Mouse (Mus musculus): ENCODE measurements at regions not wholly inside any gene's neighbourhood (a gene's known extent, or its start where the extent isn't known, plus 50 kb on each side); places are given as distances from the start of the nearest gene placed in this dataset.

DNA sequence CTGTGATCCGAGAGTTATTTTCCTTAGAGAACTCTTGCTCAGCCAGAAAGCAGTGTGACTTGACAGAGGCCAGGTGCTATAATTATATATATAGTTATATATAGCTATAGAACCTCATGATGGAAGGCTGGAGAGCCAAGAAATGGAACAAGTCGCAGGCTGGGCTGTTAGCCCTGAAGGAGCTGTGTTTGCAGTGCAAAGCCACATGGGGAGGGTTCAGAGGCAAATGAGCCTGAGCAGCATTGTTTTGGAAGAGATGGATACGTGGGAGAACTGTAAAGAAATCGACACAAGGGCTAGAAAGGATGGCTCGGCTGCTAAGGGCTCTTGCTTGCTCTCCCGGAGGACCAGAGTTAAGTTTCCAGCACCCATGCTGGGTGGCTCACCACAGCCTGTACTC, 95.3 kb upstream of the Syt13 start:
- peaks cover 14% of the 10 kb centered on the region for H3K4me1 ChIP-seq (replicated peaks)
- no peaks in the 10 kb centered on the region for H3K36me3 ChIP-seq
- no peaks in the 10 kb centered on the region for H3K9me3 ChIP-seq
- 0 out of 2 replicates have a peak, but pooled peaks cover 11% of the 10 kb centered on the region for H3K27me3 ChIP-seq (ENCODE audit: insufficient read depth, poor library complexity, severe bottlenecking)
- no peak overlapping the region for H3K27ac ChIP-seq
- DNase-seq (ENCODE audit: low spot score): no peak
- H3K4me3 ChIP-seq: no peak overlapping the region
- 73% methylated on average over 6 of the region's 6 CpGs for WGBS

DNA sequence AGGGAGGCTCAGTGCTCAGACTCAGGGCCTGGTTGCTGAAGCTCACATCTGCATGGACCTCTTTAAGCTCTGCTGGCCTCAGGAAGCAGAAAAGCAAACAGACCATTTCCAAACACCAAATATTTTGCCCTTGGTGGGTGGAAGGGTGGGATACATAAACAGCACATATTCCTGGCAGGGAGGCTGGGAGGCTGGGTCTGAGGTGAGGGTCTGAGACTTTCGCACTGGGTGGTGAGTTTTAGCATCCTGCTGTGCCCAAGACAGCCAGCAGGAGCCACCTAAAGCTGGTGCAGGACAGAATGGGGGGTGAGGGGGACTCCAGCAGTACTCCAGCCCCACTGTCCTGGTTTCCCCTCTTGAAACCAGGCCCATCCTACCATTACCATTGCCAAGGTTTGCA, 90.6 kb upstream of the Syt13 start:
- Histone ChIP-seq H3K27me3 (ENCODE audit: insufficient read depth, poor library complexity, severe bottlenecking) (0 out of 2 replicates have a peak, but pooled peaks cover 15% of the 10 kb centered on the region), H3K27ac (peak overlapping the region; percentile 13; the same call in 1 of the 2 replicates), H3K4me1 (replicated peaks) (peaks cover 35% of the 10 kb centered on the region), H3K9me3 (no peaks in the 10 kb centered on the region), H3K36me3 (no peaks in the 10 kb centered on the region), H3K4me3 (no peak overlapping the region)
- WGBS: 86% methylated on average over 1 of the region's 1 CpGs
- DNase-seq (ENCODE audit: low spot score): no peak

DNA sequence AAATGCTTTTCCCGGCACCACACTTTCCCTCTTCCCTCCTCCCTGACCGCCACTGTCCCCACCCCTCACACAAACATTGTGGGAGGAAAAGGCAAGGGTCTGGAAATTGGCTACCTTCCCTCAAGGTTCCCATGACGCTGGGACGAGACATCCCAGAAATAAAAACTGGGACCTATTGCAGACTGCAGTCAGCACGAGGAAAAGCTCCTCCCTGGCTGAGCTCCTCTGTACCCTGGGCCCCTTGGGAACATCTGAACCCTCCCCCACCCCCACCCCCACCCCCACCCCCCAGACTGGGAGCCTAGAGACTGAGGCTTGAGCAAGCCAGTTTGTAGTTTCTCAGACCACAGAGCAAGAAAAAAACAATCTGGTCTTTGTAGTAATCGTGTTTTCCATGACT, 89.5 kb upstream of the Syt13 start:
- DNase-seq (ENCODE audit: low spot score): no peak
- no peaks in the 10 kb centered on the region for H3K36me3 ChIP-seq
- 0 out of 2 replicates have a peak, but pooled peaks cover 15% of the 10 kb centered on the region for H3K27me3 ChIP-seq (ENCODE audit: insufficient read depth, poor library complexity, severe bottlenecking)
- H3K4me1 ChIP-seq (replicated peaks): peaks cover 41% of the 10 kb centered on the region
- WGBS: 22% methylated on average over 6 of the region's 6 CpGs
- H3K27ac ChIP-seq: peak overlapping the region; percentile 13; the same call in 1 of the 2 replicates
- H3K9me3 ChIP-seq: no peaks in the 10 kb centered on the region
- no peak overlapping the region for H3K4me3 ChIP-seq

DNA sequence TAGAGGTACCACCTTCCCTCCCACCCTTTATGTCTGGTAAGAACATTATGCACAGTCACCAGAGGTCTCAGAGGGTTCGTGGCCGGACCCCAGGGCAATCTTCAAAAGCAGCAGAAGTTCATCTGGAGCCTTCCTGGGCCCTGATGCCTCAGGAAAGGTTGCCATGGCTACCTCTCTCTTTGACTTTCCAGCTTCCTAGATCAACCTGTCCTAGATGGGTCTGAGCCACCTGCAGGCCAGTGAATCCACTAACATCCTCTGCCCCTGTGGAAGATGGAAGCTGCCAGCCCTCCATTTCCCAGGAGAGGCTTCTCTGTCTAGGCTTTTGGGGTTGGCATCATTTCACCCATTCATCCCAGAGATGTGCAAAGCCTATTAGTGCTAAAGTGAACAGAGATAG, 84.8 kb upstream of the Syt13 start:
- no peaks in the 10 kb centered on the region for H3K27me3 ChIP-seq (ENCODE audit: insufficient read depth, poor library complexity, severe bottlenecking)
- 84% methylated on average over 2 of the region's 2 CpGs for WGBS
- H3K4me3 ChIP-seq: no peak overlapping the region
- no peak overlapping the region for H3K27ac ChIP-seq
- H3K36me3 ChIP-seq: no peaks in the 10 kb centered on the region
- no peak for DNase-seq (ENCODE audit: low spot score)
- peaks cover 31% of the 10 kb centered on the region for H3K4me1 ChIP-seq (replicated peaks)
- no peaks in the 10 kb centered on the region for H3K9me3 ChIP-seq

DNA sequence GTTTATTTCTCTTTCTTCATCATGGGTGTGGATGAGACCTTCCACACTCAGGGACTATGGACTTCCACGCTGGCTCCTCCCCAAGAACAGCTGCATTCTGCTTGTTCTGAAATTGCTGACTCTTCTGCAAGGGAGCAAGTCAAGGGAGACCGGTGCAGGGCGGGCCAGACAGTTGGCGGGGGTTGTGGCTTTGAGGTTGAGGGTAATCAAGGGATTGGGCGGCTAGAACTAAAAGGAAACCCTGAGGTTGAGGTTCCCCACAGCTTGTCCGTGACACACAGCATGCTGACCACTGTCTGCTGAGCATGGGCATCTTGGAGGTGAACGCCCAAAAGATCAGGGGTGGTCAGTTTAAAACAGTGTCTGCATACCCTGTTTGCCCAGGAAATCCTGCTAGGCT, 83.1 kb upstream of the Syt13 start:
- no peaks in the 10 kb centered on the region for H3K9me3 ChIP-seq
- DNase-seq (ENCODE audit: low spot score): no peak
- no peak overlapping the region for H3K27ac ChIP-seq
- no peaks in the 10 kb centered on the region for H3K27me3 ChIP-seq (ENCODE audit: insufficient read depth, poor library complexity, severe bottlenecking)
- no peak overlapping the region for H3K4me3 ChIP-seq
- H3K36me3 ChIP-seq: no peaks in the 10 kb centered on the region
- peaks cover 26% of the 10 kb centered on the region for H3K4me1 ChIP-seq (replicated peaks)
- 71% methylated on average over 7 of the region's 7 CpGs for WGBS

DNA sequence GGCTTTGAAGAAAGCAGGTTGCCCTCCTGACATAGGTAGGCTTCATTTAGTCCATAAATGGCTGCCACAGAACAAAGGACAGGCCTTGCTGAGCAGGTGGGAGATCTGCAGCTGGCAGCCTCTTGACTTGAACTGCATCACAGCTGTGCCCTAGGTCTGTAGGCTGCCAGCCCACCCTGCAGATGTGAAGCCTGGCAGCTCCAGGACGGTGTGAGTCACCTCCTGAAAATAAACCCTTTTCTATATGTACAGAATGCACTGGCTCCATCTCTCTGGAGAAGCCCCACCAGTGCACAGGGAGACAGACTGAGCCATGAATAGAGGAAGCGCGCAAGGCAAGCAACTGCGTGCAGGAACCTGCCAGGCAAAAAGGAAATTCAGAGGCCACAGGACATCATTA, 78.7 kb upstream of the Syt13 start:
- H3K9me3 ChIP-seq: no peaks in the 10 kb centered on the region
- peaks cover 17% of the 10 kb centered on the region for H3K4me1 ChIP-seq (replicated peaks)
- no peak for DNase-seq (ENCODE audit: low spot score)
- 78% methylated on average over 4 of the region's 4 CpGs for WGBS
- no peak overlapping the region for H3K4me3 ChIP-seq
- no peak overlapping the region for H3K27ac ChIP-seq
- peaks cover 4% of the 10 kb centered on the region; the same call in 1 of the 2 replicates for H3K27me3 ChIP-seq (ENCODE audit: insufficient read depth, poor library complexity, severe bottlenecking)
- H3K36me3 ChIP-seq: no peaks in the 10 kb centered on the region

DNA sequence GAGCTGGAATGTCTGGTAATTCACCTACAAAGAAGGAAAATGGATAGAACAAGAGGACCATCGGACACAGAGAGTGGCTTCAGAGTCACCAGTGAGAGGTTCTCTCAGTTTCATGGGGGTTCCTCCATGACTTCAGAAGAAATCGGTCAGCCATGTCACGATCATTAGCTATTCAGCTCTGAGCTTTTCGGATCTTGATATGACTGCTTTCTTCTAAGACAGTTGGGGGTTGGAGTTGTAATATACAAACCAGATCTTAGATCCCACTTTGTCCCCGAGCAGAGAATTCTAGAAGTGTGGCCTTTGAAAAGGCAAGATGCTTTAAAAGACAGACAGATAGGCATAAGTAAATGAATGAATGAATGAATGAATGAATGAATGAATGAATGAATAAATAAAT, 76.9 kb upstream of the Syt13 start:
- DNase-seq (ENCODE audit: low spot score): no peak
- Histone ChIP-seq H3K9me3 (no peaks in the 10 kb centered on the region), H3K27ac (peak overlapping the region; percentile 18; the same call in 1 of the 2 replicates), H3K27me3 (ENCODE audit: insufficient read depth, poor library complexity, severe bottlenecking) (peaks cover 14% of the 10 kb centered on the region), H3K36me3 (no peaks in the 10 kb centered on the region), H3K4me1 (replicated peaks) (peaks cover 17% of the 10 kb centered on the region), H3K4me3 (no peak overlapping the region)
- WGBS: 87% methylated on average over 5 of the region's 5 CpGs

DNA sequence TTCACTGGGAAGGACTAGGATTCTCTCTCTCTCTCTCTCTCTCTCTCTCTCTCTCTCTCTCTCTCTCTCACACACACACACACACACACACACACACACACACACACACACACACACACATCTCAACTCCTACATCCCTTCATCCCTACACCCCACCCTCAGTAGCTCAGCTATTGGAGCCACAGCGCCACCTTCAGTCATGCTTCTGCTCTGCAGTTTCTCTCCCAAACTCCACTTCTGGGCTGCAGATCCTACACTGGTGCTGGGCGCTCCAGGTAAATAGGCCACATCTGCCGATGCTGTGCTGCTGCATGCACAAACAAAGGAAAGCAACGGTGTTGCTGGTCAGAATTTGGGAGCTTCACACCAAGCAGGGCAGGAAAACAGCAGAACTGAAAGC, 74.9 kb upstream of the Syt13 start:
- H3K27me3 ChIP-seq (ENCODE audit: insufficient read depth, poor library complexity, severe bottlenecking): peaks cover 26% of the 10 kb centered on the region
- peak; percentile 64 for DNase-seq (ENCODE audit: low spot score)
- no peak overlapping the region for H3K4me3 ChIP-seq
- no peaks in the 10 kb centered on the region for H3K36me3 ChIP-seq
- 20% methylated on average over 4 of the region's 4 CpGs for WGBS
- peaks cover 20% of the 10 kb centered on the region for H3K4me1 ChIP-seq (replicated peaks)
- H3K9me3 ChIP-seq: no peaks in the 10 kb centered on the region
- no peak overlapping the region for H3K27ac ChIP-seq

DNA sequence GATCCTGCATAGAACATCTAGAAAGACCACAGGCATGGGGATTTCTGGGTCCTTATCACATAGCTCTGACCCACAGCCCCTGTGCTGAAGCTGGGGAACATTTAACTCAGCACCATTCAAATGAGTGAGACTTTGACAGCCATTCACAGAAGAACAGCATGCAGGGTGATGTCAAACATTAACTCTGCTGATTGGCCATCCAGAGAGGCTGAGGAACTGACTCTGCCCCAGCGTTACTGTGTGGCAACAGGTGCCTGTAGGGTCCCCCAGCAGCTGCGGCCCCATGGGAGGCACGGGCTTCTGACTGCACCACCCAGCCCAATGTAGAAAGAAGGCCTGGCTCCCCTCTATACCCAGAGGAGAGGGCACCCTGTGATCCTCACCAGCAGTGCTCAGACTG, 73.3 kb upstream of the Syt13 start:
- H3K36me3 ChIP-seq: no peaks in the 10 kb centered on the region
- WGBS: 54% methylated on average over 3 of the region's 3 CpGs
- H3K27ac ChIP-seq: no peak overlapping the region; the same call in 1 of the 2 replicates
- no peak for DNase-seq (ENCODE audit: low spot score)
- H3K4me3 ChIP-seq: no peak overlapping the region
- H3K4me1 ChIP-seq (replicated peaks): peaks cover 22% of the 10 kb centered on the region
- H3K27me3 ChIP-seq (ENCODE audit: insufficient read depth, poor library complexity, severe bottlenecking): peaks cover 26% of the 10 kb centered on the region
- no peaks in the 10 kb centered on the region for H3K9me3 ChIP-seq

DNA sequence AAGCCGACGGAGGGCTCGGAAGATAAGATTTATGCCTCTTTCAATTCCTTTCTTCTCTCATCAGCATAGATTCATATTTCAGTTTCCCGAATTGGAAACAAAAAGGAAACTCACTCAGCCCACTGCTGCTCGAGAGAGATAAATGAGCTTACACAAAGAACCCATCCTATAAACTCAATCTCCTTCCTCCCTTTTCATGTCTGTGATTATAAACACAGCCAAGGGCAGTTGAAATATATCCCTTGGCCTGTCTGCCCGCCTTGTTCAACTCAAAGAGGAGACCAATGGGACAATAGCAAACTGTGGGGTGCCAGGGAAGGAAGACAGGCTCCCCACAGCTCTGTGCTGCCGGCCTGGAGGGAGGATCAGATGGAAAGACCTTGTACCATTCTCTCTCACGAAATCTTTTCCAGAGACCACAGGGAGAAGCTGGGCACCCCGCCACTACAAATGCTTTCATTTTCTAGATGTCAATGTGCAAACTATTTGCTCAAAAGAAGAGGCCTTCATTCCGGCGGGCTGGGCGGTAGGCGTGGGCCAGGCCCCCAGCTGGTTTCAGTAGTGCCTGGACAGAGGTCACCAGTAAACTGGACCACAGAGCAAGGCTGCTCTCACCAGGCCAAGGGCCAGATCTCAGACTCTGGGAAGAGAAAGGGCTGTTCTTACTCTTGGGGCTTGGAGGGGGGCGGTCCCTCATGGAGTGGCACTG, 69.7 kb upstream of the Syt13 start:
- Histone ChIP-seq H3K27ac (peak overlapping the region; percentile 71), H3K4me3 (0 out of 2 replicates have a peak overlapping the region, but pooled peaks have one; percentile 4), H3K9me3 (no peaks in the 10 kb centered on the region), H3K27me3 (ENCODE audit: insufficient read depth, poor library complexity, severe bottlenecking) (peaks cover 26% of the 10 kb centered on the region), H3K36me3 (no peaks in the 10 kb centered on the region), H3K4me1 (replicated peaks) (peaks cover 30% of the 10 kb centered on the region)
- DNase-seq (ENCODE audit: low spot score): peak; percentile 35
- 21% methylated on average over 14 of the region's 14 CpGs for WGBS

DNA sequence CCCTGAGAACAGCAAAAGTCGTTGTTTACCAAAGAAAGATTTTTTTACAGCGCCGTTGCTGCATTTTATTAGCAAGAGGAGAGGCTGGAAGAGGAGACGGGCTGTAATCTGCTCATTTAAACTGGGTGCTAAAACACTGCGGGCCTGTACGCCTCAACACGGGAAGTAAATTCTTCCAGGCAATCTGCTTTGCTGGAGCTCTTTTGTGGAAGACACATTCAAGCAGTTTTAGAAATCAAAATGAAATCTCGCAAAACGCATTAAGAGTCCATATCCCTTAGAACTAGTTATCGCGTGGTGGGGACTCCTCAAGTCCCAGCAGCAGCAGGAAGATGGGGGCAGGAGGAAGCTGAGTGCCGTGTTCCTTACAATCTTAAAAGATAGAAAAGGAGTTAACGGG, 65.9 kb upstream of the Syt13 start:
- H3K27me3 ChIP-seq (ENCODE audit: insufficient read depth, poor library complexity, severe bottlenecking): peaks cover 7% of the 10 kb centered on the region
- no peak overlapping the region for H3K27ac ChIP-seq
- peaks cover 46% of the 10 kb centered on the region for H3K4me1 ChIP-seq (replicated peaks)
- no peak overlapping the region for H3K4me3 ChIP-seq
- no peaks in the 10 kb centered on the region for H3K36me3 ChIP-seq
- 82% methylated on average over 13 of the region's 13 CpGs for WGBS
- no peak for DNase-seq (ENCODE audit: low spot score)
- H3K9me3 ChIP-seq: no peaks in the 10 kb centered on the region

DNA sequence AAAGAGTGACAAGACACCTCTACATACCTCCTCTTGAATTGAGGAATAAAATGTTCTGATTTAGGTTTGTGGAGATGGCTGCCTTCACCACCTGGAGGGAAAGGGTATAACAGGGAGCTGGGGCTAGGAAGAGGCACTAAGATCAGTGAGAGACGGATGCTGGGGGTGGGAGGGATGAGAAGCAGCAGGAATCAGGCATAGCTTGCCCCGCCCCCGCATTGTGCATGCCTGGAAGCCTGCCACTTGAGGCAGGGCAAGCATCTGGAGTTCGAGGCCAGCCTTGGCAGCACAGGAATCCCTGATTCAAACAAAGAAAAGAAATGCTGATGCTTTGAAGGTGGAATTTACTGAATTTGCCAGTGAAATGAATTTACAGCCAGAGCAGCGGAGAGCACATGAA, 63.6 kb upstream of the Syt13 start:
- no peak for DNase-seq (ENCODE audit: low spot score)
- WGBS: 36% methylated on average over 5 of the region's 5 CpGs
- Histone ChIP-seq H3K9me3 (no peaks in the 10 kb centered on the region), H3K4me3 (no peak overlapping the region), H3K27ac (no peak overlapping the region), H3K36me3 (no peaks in the 10 kb centered on the region), H3K27me3 (ENCODE audit: insufficient read depth, poor library complexity, severe bottlenecking) (no peaks in the 10 kb centered on the region; the same call in 1 of the 2 replicates), H3K4me1 (replicated peaks) (peaks cover 27% of the 10 kb centered on the region)

DNA sequence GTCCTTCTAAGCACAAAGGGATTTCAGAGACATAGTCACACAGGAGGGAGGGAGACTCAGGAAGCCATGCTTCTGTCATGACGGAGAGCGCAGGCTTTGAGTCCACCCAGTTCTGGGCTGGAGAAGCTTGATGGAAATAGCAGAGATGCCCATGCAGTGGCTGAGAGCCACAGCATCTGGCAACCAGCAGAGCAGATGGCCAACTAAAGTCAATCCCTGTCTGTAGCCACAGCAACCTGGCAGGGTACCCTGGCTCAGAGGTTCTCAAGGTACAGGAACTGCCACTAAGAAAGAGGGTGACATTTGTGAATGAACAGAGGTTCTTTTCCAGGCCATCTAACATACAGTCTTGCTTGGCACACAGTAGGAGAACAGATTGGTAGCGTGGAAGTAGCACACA, 61.7 kb upstream of the Syt13 start:
- 85% methylated on average over 3 of the region's 3 CpGs for WGBS
- no peaks in the 10 kb centered on the region for H3K36me3 ChIP-seq
- no peak for DNase-seq (ENCODE audit: low spot score)
- H3K4me3 ChIP-seq: no peak overlapping the region
- H3K27ac ChIP-seq: no peak overlapping the region
- peaks cover 29% of the 10 kb centered on the region for H3K4me1 ChIP-seq (replicated peaks)
- no peaks in the 10 kb centered on the region for H3K9me3 ChIP-seq
- H3K27me3 ChIP-seq (ENCODE audit: insufficient read depth, poor library complexity, severe bottlenecking): no peaks in the 10 kb centered on the region; the same call in 1 of the 2 replicates
